Mouse (Mus musculus): ENCODE results near the gene Wdr74.

Gene Wdr74

GRCm38 (mm10) chr19:8735389-8736159 lies at the start of gene Wdr74:
Gene Wdr74, plus strand, starts transcription at chr19:8735827.
- DNase-seq (ENCODE audit: low read depth), result peak; percentile 91

GRCm38 (mm10) chr19:8691871-8692539 lies 43.6 kb upstream of the Wdr74 start:
- DNase-seq (ENCODE audit: low read depth), result no peak

- no peak for DNase-seq (ENCODE audit: low read depth)
Measured at GRCm38 (mm10) chr19:8692740-8693139, 42.9 kb upstream of the Wdr74 start.

- DNase-seq (ENCODE audit: low read depth), result no peak
Measured at GRCm38 (mm10) chr19:8695330-8695729, 40.3 kb upstream of the Wdr74 start.

- no peak for DNase-seq (ENCODE audit: low read depth)
Measured at GRCm38 (mm10) chr19:8699652-8700051, 36.0 kb upstream of the Wdr74 start.

- no peak for DNase-seq (ENCODE audit: low read depth)
Measured at GRCm38 (mm10) chr19:8702458-8702857, 33.2 kb upstream of the Wdr74 start.

GRCm38 (mm10) chr19:8703571-8703970 lies 32.1 kb upstream of the Wdr74 start:
- no peak for DNase-seq (ENCODE audit: low read depth)

- no peak for DNase-seq (ENCODE audit: low read depth)
Measured at GRCm38 (mm10) chr19:8705026-8705708, 30.5 kb upstream of the Wdr74 start.

- DNase-seq (ENCODE audit: low read depth), result no peak
Measured at GRCm38 (mm10) chr19:8706132-8706667, 29.4 kb upstream of the Wdr74 start.

- DNase-seq (ENCODE audit: low read depth), result no peak
Measured at GRCm38 (mm10) chr19:8706930-8707329, 28.7 kb upstream of the Wdr74 start.

- no peak for DNase-seq (ENCODE audit: low read depth)
Measured at GRCm38 (mm10) chr19:8708954-8709353, 26.7 kb upstream of the Wdr74 start.

- no peak for DNase-seq (ENCODE audit: low read depth)
Measured at GRCm38 (mm10) chr19:8710057-8710456, 25.6 kb upstream of the Wdr74 start.

GRCm38 (mm10) chr19:8711506-8711905 lies 24.1 kb upstream of the Wdr74 start:
- no peak for DNase-seq (ENCODE audit: low read depth)

GRCm38 (mm10) chr19:8711949-8712869 lies 23.4 kb upstream of the Wdr74 start:
- DNase-seq (ENCODE audit: low read depth), result no peak

- DNase-seq (ENCODE audit: low read depth), result peak; percentile 90
Measured at GRCm38 (mm10) chr19:8712870-8713305, 22.7 kb upstream of the Wdr74 start.

GRCm38 (mm10) chr19:8713306-8713996 lies 22.2 kb upstream of the Wdr74 start:
- DNase-seq (ENCODE audit: low read depth), result peak; percentile 83

GRCm38 (mm10) chr19:8713997-8714652 lies 21.5 kb upstream of the Wdr74 start:
- no peak for DNase-seq (ENCODE audit: low read depth)

GRCm38 (mm10) chr19:8714653-8715481 lies 20.8 kb upstream of the Wdr74 start:
- no peak for DNase-seq (ENCODE audit: low read depth)
